Mouse (Mus musculus) forebrain, embryonic 16.5 days (tissue): ENCODE measurements around the gene A130010J15Rik. TPM values are rescaled to one million over a fixed set of nuclear protein-coding genes. Genes with fewer than 3 reads are reported as not detected.

Source experiments
- ATAC-seq: fragments of 200-750 bp; cut with Nextera tagmentation; 2 replicates; pipeline ENCODE4 v1.8.0; 2017; ENCODE audit warnings: mild to moderate bottlenecking, moderate library complexity
- H3K27ac ChIP-seq: fragments of 300-500 bp; sonication (generic); 2 replicates; pipeline ENCODE4 v1.5.1; 2014; ENCODE audit warnings: low read length, control low read depth
- H3K27me3 ChIP-seq: fragments of 300-500 bp; sonication (generic); replicated peaks from 2 replicates; pipeline ENCODE4 v1.6.1; 2014; ENCODE audit warnings: low read length; ENCODE audit not compliant: control insufficient read depth, insufficient read depth
- H3K36me3 ChIP-seq: fragments of 300-500 bp; sonication (generic); 2 replicates; pipeline ENCODE4 v1.6.1; 2014; ENCODE audit not compliant: control insufficient read depth, insufficient read depth
- H3K4me1 ChIP-seq: fragments of 300-500 bp; sonication (generic); replicated peaks from 2 replicates; pipeline ENCODE4 v1.6.1; 2014; ENCODE audit warnings: low read length; ENCODE audit not compliant: control insufficient read depth, insufficient read depth
- H3K4me2 ChIP-seq: fragments of 300-500 bp; sonication (generic); 2 replicates; pipeline ENCODE4 v1.6.1; 2014; ENCODE audit warnings: mild to moderate bottlenecking, low read length, control low read depth
- H3K4me3 ChIP-seq: fragments of 300-500 bp; sonication (generic); replicated peaks from 2 replicates; pipeline ENCODE4 v1.5.1; 2014; ENCODE audit warnings: mild to moderate bottlenecking, low read length, control low read depth
- H3K9ac ChIP-seq: fragments of 300-500 bp; sonication (generic); replicated peaks from 2 replicates; pipeline ENCODE4 v1.6.1; 2014; ENCODE audit warnings: low read depth, low read length, control low read depth
- H3K9me3 ChIP-seq: fragments of 300-500 bp; sonication (generic); 2 replicates; pipeline ENCODE4 v1.6.1; 2016; ENCODE audit warnings: low read length; ENCODE audit not compliant: control insufficient read depth
- WGBS: fragments of 180-500 bp; shearing (Covaris S2); extraction: QIAGEN DNeasy Blood & Tissue Kit; methylation state at CpG from one replicate; pipeline ENCODE4 v1.1.7; 2014; 5-methylcytosine and 5-hydroxymethylcytosine counted together
- polyA plus RNA-seq: library from polyadenylated mRNA; unstranded; fragments of >200 nt; fragmentation: Nextera tagmentation; extraction: Ambion mirVana; gene quantifications from 2 replicates; pipeline ENCODE4 v1.2.1, GENCODE M21; 2015

The A130010J15Rik gene
- polyA plus RNA-seq, 1 experiment from 2014 or later, result 14.2 TPM

GRCm38 (mm10) chr1:193226724-193227522 lies 59.1 kb downstream of the A130010J15Rik start:
- ATAC-seq, result no peak
- Histone ChIP-seq H3K4me1 (no peaks in the 10 kb centered on the region), H3K4me2 (no peak overlapping the region), H3K27me3 (no peaks in the 10 kb centered on the region), H3K9ac (no peak overlapping the region), H3K36me3 (no peaks in the 10 kb centered on the region), H3K9me3 (no peaks in the 10 kb centered on the region), H3K4me3 (no peak overlapping the region), H3K27ac (no peak overlapping the region)
- WGBS, result 43% methylated on average over 7 of the region's 7 CpGs

Other genes starting within 250 kb of the A130010J15Rik start
- 9.0 and 10.3 TPM in 2 replicates for gene Syt14, start 132.3 kb upstream of the A130010J15Rik start, polyA plus RNA-seq
- 11.3 and 13.9 TPM in 2 replicates for gene Diexf, start 37.8 kb upstream of the A130010J15Rik start, polyA plus RNA-seq
- gene Irf6, start 14.9 kb upstream of the A130010J15Rik start, polyA plus RNA-seq, result 0.75 and 1.4 TPM in 2 replicates
- 0.51 and 1.2 TPM in 2 replicates for gene Traf3ip3, start 33.7 kb downstream of the A130010J15Rik start, polyA plus RNA-seq
- 0.32 and 0.58 TPM in 2 replicates for gene Lamb3, start 39.7 kb downstream of the A130010J15Rik start, polyA plus RNA-seq
- 0.42 and 1.1 TPM in 2 replicates for gene Hsd11b1, start 96.0 kb downstream of the A130010J15Rik start, polyA plus RNA-seq
- gene G0s2, start 105.2 kb downstream of the A130010J15Rik start, polyA plus RNA-seq, result 3.6 TPM in 2 replicates
- gene Camk1g, start 202.3 kb downstream of the A130010J15Rik start, polyA plus RNA-seq, result 49.9 and 51.9 TPM in 2 replicates